Mouse (Mus musculus) cerebellum, postnatal 4 days (tissue): ENCODE results near the gene Sdad1.
A peak's percentile ranks its signal among the peaks of the same experiment; 100 is the strongest.

Experiments
- DNase-seq, 2 experiments: peaks; one replicate each; pipeline ENCODE4 v3.0.0; 2022; ENCODE audit warnings: low spot score in 2 of 2, mixed read lengths in 1 of 2

Gene Sdad1

GRCm38 (mm10) chr5:92240769-92241168 lies 69.5 kb downstream of the Sdad1 start:
- DNase-seq, result no peak

GRCm38 (mm10) chr5:92239333-92240232 lies 70.7 kb downstream of the Sdad1 start:
- DNase-seq, result peak; percentile 44 to 75

GRCm38 (mm10) chr5:92234939-92235557 lies 75.2 kb downstream of the Sdad1 start:
- DNase-seq, result no peak
